Mouse (Mus musculus) stomach, embryonic 14.5 days (tissue): ENCODE measurements around the gene Rad51ap1. TPM values are rescaled to one million over a fixed set of nuclear protein-coding genes. Genes with fewer than 3 reads are reported as not detected.

ENCODE experiments used
- ATAC-seq: fragments of 200-750 bp; cut with Nextera tagmentation; 2 replicates; pipeline ENCODE4 v1.8.0; 2017; ENCODE audit warnings: low read depth, moderate TSS enrichment; ENCODE audit not compliant: insufficient number of reproducible peaks, insufficient read depth, low FRiP score
- H3K27ac ChIP-seq: fragments of 300-500 bp; sonication (generic); 2 replicates; pipeline ENCODE4 v1.5.1; 2014; ENCODE audit warnings: mild to moderate bottlenecking, low read length, moderate library complexity, mixed read lengths
- H3K27me3 ChIP-seq: fragments of 300-500 bp; sonication (generic); 2 replicates; pipeline ENCODE4 v1.6.1; 2014; ENCODE audit warnings: low read length, control low read depth, mixed read lengths; ENCODE audit not compliant: control insufficient read depth, insufficient read depth
- H3K36me3 ChIP-seq: fragments of 300-500 bp; sonication (generic); 2 replicates; pipeline ENCODE4 v1.6.1; 2014; ENCODE audit warnings: mild to moderate bottlenecking, control low read depth, low read length, moderate library complexity, mixed read lengths; ENCODE audit not compliant: control insufficient read depth, insufficient read depth
- H3K4me1 ChIP-seq: fragments of 300-500 bp; sonication (generic); 2 replicates; pipeline ENCODE4 v1.6.1; 2014; ENCODE audit warnings: low read length, control low read depth, mixed read lengths; ENCODE audit not compliant: control insufficient read depth, insufficient read depth
- H3K4me2 ChIP-seq: fragments of 300-500 bp; sonication (generic); replicated peaks from 2 replicates; pipeline ENCODE4 v1.6.1; 2014; ENCODE audit warnings: low read depth, low read length, control low read depth
- H3K4me3 ChIP-seq: fragments of 300-500 bp; sonication (generic); 2 replicates; pipeline ENCODE4 v1.5.1; 2014; ENCODE audit warnings: low read depth, low read length, control low read depth
- H3K9ac ChIP-seq: fragments of 300-500 bp; sonication (generic); replicated peaks from 2 replicates; pipeline ENCODE4 v1.6.1; 2014; ENCODE audit warnings: low read depth, mild to moderate bottlenecking, control low read depth, low read length, moderate library complexity, mixed read lengths
- H3K9me3 ChIP-seq: fragments of 300-500 bp; sonication (generic); 2 replicates; pipeline ENCODE4 v1.6.1; 2016; ENCODE audit warnings: low read depth, low read length, control low read depth; ENCODE audit not compliant: control insufficient read depth
- WGBS: fragments of 180-500 bp; shearing (Covaris S2); extraction: QIAGEN DNeasy Blood & Tissue Kit; methylation state at CpG from one replicate; pipeline ENCODE4 v1.1.7; 2014; 5-methylcytosine and 5-hydroxymethylcytosine counted together
- polyA plus RNA-seq: library from polyadenylated mRNA; unstranded; fragments of >200 nt; fragmentation: Nextera tagmentation; extraction: Ambion mirVana; gene quantifications from 2 replicates; pipeline ENCODE4 v1.2.1, GENCODE M21; 2014

Gene Rad51ap1
- polyA plus RNA-seq, result 62.1 and 73.4 TPM in 2 replicates

GRCm38 (mm10) chr6:126939487-126940171 lies at the start of gene Rad51ap1, which contains the start of gene D6Wsu163e:
Gene Rad51ap1, minus strand, starts transcription at chr6:126939587.
Gene D6Wsu163e, plus strand, starts transcription at chr6:126939962.
- ATAC-seq, result peak; percentile 99
- WGBS, result under 1% methylated on average over 33 of the region's 33 CpGs
- no peaks in the 10 kb centered on the region; the same call in 1 of the 2 replicates for H3K36me3 ChIP-seq

GRCm38 (mm10) chr6:126981539-126982234 lies 42.3 kb upstream of the Rad51ap1 start:
- Histone ChIP-seq H3K9me3 (no peaks in the 10 kb centered on the region), H3K36me3 (no peaks in the 10 kb centered on the region; the same call in 1 of the 2 replicates), H3K4me3 (no peak overlapping the region), H3K27me3 (no peaks in the 10 kb centered on the region), H3K4me2 (no peak overlapping the region), H3K4me1 (no peaks in the 10 kb centered on the region), H3K9ac (no peak overlapping the region), H3K27ac (no peak overlapping the region)
- ATAC-seq, result no peak
- 60% methylated on average over 5 of the region's 5 CpGs for WGBS

More at GRCm38 (mm10) chr6:126939487-126940171, at the start of gene Rad51ap1, which contains the start of gene D6Wsu163e:
- Histone ChIP-seq H3K27ac (peak within 1 kb of the TSS; percentile 53; the same call in 1 of the 2 replicates), H3K4me3 (peak within 1 kb of the TSS; percentile 75), H3K9me3 (no peaks in the 10 kb centered on the region), H3K4me1 (peaks cover 13% of the 10 kb centered on the region), H3K27me3 (no peaks in the 10 kb centered on the region), H3K9ac (peak within 1 kb of the TSS; percentile 74), H3K4me2 (peak within 1 kb of the TSS; percentile 95)

GRCm38 (mm10) chr6:126966241-126967026 lies 27.0 kb upstream of the Rad51ap1 start:
- H3K4me3 ChIP-seq, result no peak overlapping the region
- no peaks in the 10 kb centered on the region for H3K9me3 ChIP-seq
- no peak overlapping the region for H3K27ac ChIP-seq
- WGBS, result 88% methylated on average over 14 of the region's 14 CpGs
- no peaks in the 10 kb centered on the region for H3K36me3 ChIP-seq
- H3K4me1 ChIP-seq, result no peaks in the 10 kb centered on the region
- no peak for ATAC-seq
- no peak overlapping the region for H3K4me2 ChIP-seq
- H3K9ac ChIP-seq, result no peak overlapping the region
- H3K27me3 ChIP-seq, result no peaks in the 10 kb centered on the region

GRCm38 (mm10) chr6:126963426-126963825 lies 24.0 kb upstream of the Rad51ap1 start:
- Histone ChIP-seq H3K27me3 (no peaks in the 10 kb centered on the region), H3K9ac (no peak overlapping the region), H3K4me2 (no peak overlapping the region), H3K4me3 (no peak overlapping the region), H3K4me1 (no peaks in the 10 kb centered on the region), H3K36me3 (no peaks in the 10 kb centered on the region), H3K9me3 (no peaks in the 10 kb centered on the region), H3K27ac (no peak overlapping the region)
- whole genome bisulfite sequencing, result 83% methylated on average over 9 of the region's 9 CpGs
- ATAC-seq, result no peak

- Histone ChIP-seq H3K4me3 (no peak overlapping the region), H3K9me3 (no peaks in the 10 kb centered on the region), H3K4me1 (no peaks in the 10 kb centered on the region), H3K9ac (no peak overlapping the region), H3K27ac (no peak overlapping the region), H3K36me3 (no peaks in the 10 kb centered on the region), H3K27me3 (no peaks in the 10 kb centered on the region), H3K4me2 (no peak overlapping the region)
- no peak for ATAC-seq
- 83% methylated on average over 5 of the region's 5 CpGs for WGBS
Observed at GRCm38 (mm10) chr6:126962709-126963108, 23.3 kb upstream of the Rad51ap1 start.

- H3K4me3 ChIP-seq, result no peak overlapping the region
- WGBS, result 85% methylated on average over 8 of the region's 8 CpGs
- H3K36me3 ChIP-seq, result no peaks in the 10 kb centered on the region
- no peak for ATAC-seq
- no peak overlapping the region for H3K27ac ChIP-seq
- no peak overlapping the region for H3K4me2 ChIP-seq
- H3K9me3 ChIP-seq, result no peaks in the 10 kb centered on the region
- no peak overlapping the region for H3K9ac ChIP-seq
- no peaks in the 10 kb centered on the region for H3K4me1 ChIP-seq
- H3K27me3 ChIP-seq, result no peaks in the 10 kb centered on the region
Observed at GRCm38 (mm10) chr6:126961371-126962018, 22.1 kb upstream of the Rad51ap1 start.

- 7% methylated on average over 10 of the region's 10 CpGs for WGBS
- no peak overlapping the region for H3K27ac ChIP-seq
- no peak overlapping the region for H3K4me2 ChIP-seq
- no peaks in the 10 kb centered on the region for H3K9me3 ChIP-seq
- no peaks in the 10 kb centered on the region; the same call in 1 of the 2 replicates for H3K36me3 ChIP-seq
- H3K27me3 ChIP-seq, result no peaks in the 10 kb centered on the region
- no peak overlapping the region for H3K9ac ChIP-seq
- no peak overlapping the region for H3K4me3 ChIP-seq
- ATAC-seq, result no peak
- no peaks in the 10 kb centered on the region for H3K4me1 ChIP-seq
Observed at GRCm38 (mm10) chr6:126955734-126956133, 16.3 kb upstream of the Rad51ap1 start.

- WGBS, result 84% methylated on average over 4 of the region's 4 CpGs
- no peak overlapping the region for H3K27ac ChIP-seq
Observed at GRCm38 (mm10) chr6:126948336-126948735, 8.9 kb upstream of the Rad51ap1 start.

More at GRCm38 (mm10) chr6:126948336-126948735, 8.9 kb upstream of the Rad51ap1 start:
- Histone ChIP-seq H3K27me3 (no peaks in the 10 kb centered on the region), H3K9ac (no peak overlapping the region), H3K36me3 (no peaks in the 10 kb centered on the region; the same call in 1 of the 2 replicates), H3K4me1 (no peaks in the 10 kb centered on the region), H3K4me2 (no peak overlapping the region), H3K9me3 (no peaks in the 10 kb centered on the region), H3K4me3 (no peak overlapping the region)
- no peak for ATAC-seq
